9 mouse cellular contexts compared by ENCODE assay signal in the genomic region with DNA sequence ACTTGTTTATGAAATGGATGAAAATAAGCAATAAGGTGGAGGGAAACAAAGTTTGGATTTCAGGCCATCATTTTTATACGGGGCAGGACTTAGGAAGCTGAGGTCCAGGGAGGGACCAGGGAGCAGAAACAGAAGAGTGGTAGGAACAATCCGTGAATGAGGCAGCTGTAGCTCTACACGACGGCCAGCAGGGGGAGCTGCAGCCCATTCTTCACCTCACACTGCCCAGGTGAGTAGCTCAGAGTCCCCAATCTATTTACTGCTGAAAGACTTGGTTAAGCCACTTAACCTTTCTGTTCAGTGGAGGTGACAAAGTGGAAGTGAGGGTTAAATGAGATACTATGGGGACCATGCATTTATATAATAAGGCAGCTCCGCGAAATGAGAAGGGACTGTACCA.
DNase-seq lines count a peak whose midpoint lies in the region; ATAC-seq and TF ChIP-seq lines count a peak whose summit lies in the region.
"Had no signal": no experiment of that assay in that cellular context is flagged by ENCODE, and none has a peak within 500 bp of the region (broad histone marks: within the 10 kb centered on the region; RNA-seq: fewer than 3 reads in every experiment).

No protein-coding gene starts in this region.

- H3K9me3 ChIP-seq in heart, embryonic 11.5 days (replicated peaks; ENCODE audit: control insufficient read depth, low read length), result no peaks in the 10 kb centered on the region
- no peaks in the 10 kb centered on the region for H3K9me3 ChIP-seq in forebrain, embryonic 13.5 days (replicated peaks)
- no peaks in the 10 kb centered on the region for H3K9me3 ChIP-seq in hindbrain, embryonic 13.5 days

- H3K27me3 ChIP-seq in heart, embryonic 11.5 days (ENCODE audit: control insufficient read depth, insufficient read depth, low read length), result no peaks in the 10 kb centered on the region
- H3K27me3 ChIP-seq in forebrain, embryonic 13.5 days, result peaks cover 14% of the 10 kb centered on the region; the same call in 1 of the 2 replicates
- H3K27me3 ChIP-seq in hindbrain, embryonic 13.5 days, result peaks cover 14% of the 10 kb centered on the region; the same call in 1 of the 2 replicates
- no peaks in the 10 kb centered on the region for H3K27me3 ChIP-seq in spleen, adult 2 months (ENCODE audit: control insufficient read depth, insufficient read depth, low read length)

- no peak overlapping the region for H3K4me3 ChIP-seq in heart, embryonic 11.5 days (ENCODE audit: low read depth, low read length)
- H3K4me3 ChIP-seq in forebrain, embryonic 13.5 days, result no peak overlapping the region
- H3K4me3 ChIP-seq in hindbrain, embryonic 13.5 days, result no peak overlapping the region
- H3K4me3 ChIP-seq in spleen, adult 2 months (ENCODE audit: extremely low read depth, insufficient read depth, insufficient read length), result no peak overlapping the region

- no peaks in the 10 kb centered on the region for H3K4me1 ChIP-seq in heart, embryonic 11.5 days (ENCODE audit: control insufficient read depth, insufficient read depth, low read length)
- H3K4me1 ChIP-seq in forebrain, embryonic 13.5 days, result no peaks in the 10 kb centered on the region
- no peaks in the 10 kb centered on the region for H3K4me1 ChIP-seq in hindbrain, embryonic 13.5 days (replicated peaks)
- H3K4me1 ChIP-seq in spleen, adult 2 months (ENCODE audit: control insufficient read depth, insufficient read depth, insufficient read length), result no peaks in the 10 kb centered on the region

- H3K9ac ChIP-seq in heart, embryonic 11.5 days (ENCODE audit: low read depth, low read length), result no peak overlapping the region
- H3K9ac ChIP-seq in forebrain, embryonic 13.5 days, result no peak overlapping the region
- no peak overlapping the region for H3K9ac ChIP-seq in hindbrain, embryonic 13.5 days

- no peak for ATAC-seq in heart, embryonic 11.5 days (replicated peaks; ENCODE audit: insufficient number of reproducible peaks, low FRiP score, low TSS enrichment)
- peak; percentile 55; the same call in 1 of the 2 replicates for ATAC-seq in forebrain, embryonic 13.5 days
- ATAC-seq in hindbrain, embryonic 13.5 days (ENCODE audit: low FRiP score), result 0 out of 2 replicates have a peak, but pooled peaks have one; percentile 61

- TF ChIP-seq CTCF in spleen, adult 2 months (IDR thresholded peaks at IDR 0.05; ENCODE audit: extremely low read depth, insufficient read depth, insufficient read length, insufficient replicate concordance), result peak; percentile 89

- TF ChIP-seq POLR2A in spleen, adult 2 months (IDR thresholded peaks at IDR 0.05; ENCODE audit: low read depth, low read length), result no peak

- DNase-seq in heart, adult 18-20 months, result peak; percentile 42 to 91
- DNase-seq in c-Kit-positive CD71-positive TER-119-positive erythroid progenitor cells, embryonic 14.5 days (ENCODE audit: low spot score), result peak; percentile 16
- peak; percentile 35 to 57 for DNase-seq in layer of hippocampus, postnatal 36 days
- DNase-seq in mesoderm, embryonic 11.5 days (ENCODE audit: low read depth, low spot score), result peak; percentile 73
- peak; percentile 3 to 45 for DNase-seq in spleen, adult 2 months (ENCODE audit: low read depth in 1 of 2, low spot score in 2 of 2)

- no peak overlapping the region for H3K27ac ChIP-seq in heart, embryonic 11.5 days (ENCODE audit: low read depth, low read length)
- no peak overlapping the region for H3K27ac ChIP-seq in forebrain, embryonic 13.5 days
- no peak overlapping the region for H3K27ac ChIP-seq in hindbrain, embryonic 13.5 days
- H3K27ac ChIP-seq in spleen, adult 2 months (ENCODE audit: insufficient read depth, low read length), result no peak overlapping the region
- H3K27ac ChIP-seq: macrophage had no signal

- 28% methylated on average over 6 of the region's 6 CpGs for WGBS in heart, embryonic 11.5 days (ENCODE audit: insufficient replicate concordance)
- WGBS in forebrain, embryonic 13.5 days, result 30% methylated on average over 6 of the region's 6 CpGs
- WGBS in hindbrain, embryonic 13.5 days, result 30% methylated on average over 6 of the region's 6 CpGs
- 31% methylated on average over 6 of the region's 6 CpGs for WGBS in spleen, adult 2 months

- H3K36me3 ChIP-seq in heart, embryonic 11.5 days (ENCODE audit: control insufficient read depth, insufficient read depth, low read length), result no peaks in the 10 kb centered on the region
- H3K36me3 ChIP-seq in forebrain, embryonic 13.5 days (ENCODE audit: poor library complexity, severe bottlenecking), result no peaks in the 10 kb centered on the region
- H3K36me3 ChIP-seq in hindbrain, embryonic 13.5 days, result no peaks in the 10 kb centered on the region
- no peaks in the 10 kb centered on the region for H3K36me3 ChIP-seq in spleen, adult 2 months (ENCODE audit: control insufficient read depth, insufficient read depth, low read length)

- H3K4me2 ChIP-seq in heart, embryonic 11.5 days, result no peak overlapping the region
- H3K4me2 ChIP-seq in forebrain, embryonic 13.5 days, result no peak overlapping the region
- H3K4me2 ChIP-seq in hindbrain, embryonic 13.5 days, result no peak overlapping the region

Comparison
In these comparisons a context has a peak if more than half of its experiments do, and no peak if none do; other contexts are left out.
1. DNase-seq: peak in every context shown above with its lines; median percentile 73 in mesoderm, embryonic 11.5 days; 66 in heart, adult 18-20 months; 46 in layer of hippocampus, postnatal 36 days; 24 in spleen, adult 2 months; 16 in c-Kit-positive CD71-positive TER-119-positive erythroid progenitor cells, embryonic 14.5 days.